Mouse (Mus musculus) hindbrain, embryonic 16.5 days (tissue): ENCODE measurements around the gene Olfr881. TPM values are rescaled to one million over a fixed set of nuclear protein-coding genes. Genes with fewer than 3 reads are reported as not detected.

Experiments used
- ATAC-seq: fragments of 200-750 bp; cut with Nextera tagmentation; 2 replicates; pipeline ENCODE4 v1.8.0; 2017; ENCODE audit warnings: moderate TSS enrichment, moderate library complexity
- H3K27ac ChIP-seq: fragments of 300-500 bp; sonication (generic); 2 replicates; pipeline ENCODE4 v1.5.1; 2014; ENCODE audit warnings: low read depth, mild to moderate bottlenecking, control low read depth, low read length, moderate library complexity
- H3K27me3 ChIP-seq: fragments of 300-500 bp; sonication (generic); replicated peaks from 2 replicates; pipeline ENCODE4 v1.6.1; 2014; ENCODE audit warnings: low read length; ENCODE audit not compliant: control insufficient read depth, insufficient read depth
- H3K36me3 ChIP-seq: fragments of 300-500 bp; sonication (generic); 2 replicates; pipeline ENCODE4 v1.6.1; 2014; ENCODE audit warnings: mild to moderate bottlenecking, low read length, moderate library complexity, mixed read lengths; ENCODE audit not compliant: control insufficient read depth, insufficient read depth
- H3K4me1 ChIP-seq: fragments of 300-500 bp; sonication (generic); 2 replicates; pipeline ENCODE4 v1.6.1; 2014; ENCODE audit warnings: low read depth, low read length; ENCODE audit not compliant: control insufficient read depth, insufficient read depth
- H3K4me2 ChIP-seq: fragments of 300-500 bp; sonication (generic); 2 replicates; pipeline ENCODE4 v1.6.1; 2014; ENCODE audit warnings: mild to moderate bottlenecking, low read length, control low read depth, moderate library complexity
- H3K4me3 ChIP-seq: fragments of 300-500 bp; sonication (generic); 2 replicates; pipeline ENCODE4 v1.5.1; 2014; ENCODE audit warnings: mild to moderate bottlenecking, low read length, control low read depth, moderate library complexity
- H3K9ac ChIP-seq: fragments of 300-500 bp; sonication (generic); 2 replicates; pipeline ENCODE4 v1.6.1; 2014; ENCODE audit warnings: low read depth, mild to moderate bottlenecking, control low read depth, low read length, moderate library complexity
- H3K9me3 ChIP-seq: fragments of 300-500 bp; sonication (generic); 2 replicates; pipeline ENCODE4 v1.6.1; 2014; ENCODE audit warnings: mild to moderate bottlenecking, low read length, moderate library complexity; ENCODE audit not compliant: control insufficient read depth
- WGBS: fragments of 180-500 bp; shearing (Covaris S2); extraction: QIAGEN DNeasy Blood & Tissue Kit; methylation state at CpG from one replicate; pipeline ENCODE4 v1.1.7; 2014; 5-methylcytosine and 5-hydroxymethylcytosine counted together
- polyA plus RNA-seq: library from polyadenylated mRNA; unstranded; fragments of >200 nt; fragmentation: Nextera tagmentation; extraction: Ambion mirVana; gene quantifications from 2 replicates; pipeline ENCODE4 v1.2.1, GENCODE M21; 2015

Gene Olfr881
- not detected in 2 replicates for polyA plus RNA-seq

- Histone ChIP-seq H3K9ac (no peak within 1 kb of the TSS), H3K9me3 (no peaks in the 10 kb centered on the region), H3K4me1 (no peaks in the 10 kb centered on the region), H3K4me2 (no peak within 1 kb of the TSS), H3K27me3 (no peaks in the 10 kb centered on the region), H3K27ac (no peak within 1 kb of the TSS), H3K36me3 (no peaks in the 10 kb centered on the region), H3K4me3 (no peak within 1 kb of the TSS)
- no peak for ATAC-seq
These were observed at the start of gene Olfr881 for GRCm38 (mm10) chr9:37991525-37991924. TSS of gene Olfr881 (plus strand) at chr9:37991825.

- Histone ChIP-seq H3K4me1 (no peaks in the 10 kb centered on the region), H3K27ac (no peak overlapping the region), H3K4me3 (no peak overlapping the region), H3K9ac (no peak overlapping the region), H3K27me3 (no peaks in the 10 kb centered on the region), H3K4me2 (no peak overlapping the region), H3K36me3 (no peaks in the 10 kb centered on the region), H3K9me3 (no peaks in the 10 kb centered on the region)
- 61% methylated on average over 2 of the region's 2 CpGs for WGBS
- ATAC-seq, result no peak
These were observed 7.1 kb downstream of the Olfr881 start for GRCm38 (mm10) chr9:37998581-37999204.

GRCm38 (mm10) chr9:38000021-38000420 is 8.4 kb downstream of the Olfr881 start:
- WGBS, result 62% methylated on average over 1 of the region's 1 CpGs
- H3K27ac ChIP-seq, result no peak overlapping the region
- no peak overlapping the region for H3K4me3 ChIP-seq
- H3K27me3 ChIP-seq, result no peaks in the 10 kb centered on the region
- no peaks in the 10 kb centered on the region for H3K9me3 ChIP-seq
- H3K4me1 ChIP-seq, result no peaks in the 10 kb centered on the region
- H3K9ac ChIP-seq, result no peak overlapping the region
- no peak overlapping the region for H3K4me2 ChIP-seq
- no peaks in the 10 kb centered on the region for H3K36me3 ChIP-seq
- ATAC-seq, result no peak

DNA sequence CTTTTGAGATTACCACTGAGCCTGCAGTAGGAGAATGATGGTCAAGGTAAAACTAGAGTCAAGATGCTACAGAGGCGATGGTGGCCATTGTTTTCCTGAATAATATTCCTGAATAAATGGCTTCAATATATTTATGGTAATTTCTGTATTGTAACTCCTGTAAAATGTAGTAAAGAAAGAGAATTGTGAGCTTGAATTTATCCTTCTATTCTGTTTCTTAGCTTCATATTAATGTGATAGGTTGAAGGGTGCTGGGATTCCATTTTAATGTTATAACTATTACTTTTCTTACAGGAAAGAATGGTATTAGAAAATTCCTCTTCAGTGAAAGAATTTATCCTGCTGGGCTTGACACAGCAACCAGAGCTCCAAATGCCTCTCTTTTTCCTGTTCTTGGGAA is 33.9 kb downstream of the Olfr881 start, which contains the start of gene Olfr883:
Gene Olfr883 (plus strand): TSS at position 301 of the 400 bp plus-strand sequence.
- no peaks in the 10 kb centered on the region for H3K4me1 ChIP-seq
- no peaks in the 10 kb centered on the region for H3K36me3 ChIP-seq
- no peak within 1 kb of the TSS for H3K4me3 ChIP-seq
- no peak within 1 kb of the TSS for H3K9ac ChIP-seq
- H3K9me3 ChIP-seq, result no peaks in the 10 kb centered on the region
- WGBS, result 92% methylated on average over 1 of the region's 1 CpGs
- H3K27ac ChIP-seq, result no peak within 1 kb of the TSS
- no peaks in the 10 kb centered on the region for H3K27me3 ChIP-seq
- ATAC-seq, result no peak
- no peak within 1 kb of the TSS for H3K4me2 ChIP-seq

Other genes with a start within 250 kb of the Olfr881 start
- gene Olfr874, start 246.7 kb upstream of the Olfr881 start, polyA plus RNA-seq, result not detected in 2 replicates
- 0.16 TPM in 1 of 2 replicates, not detected in the other for gene Olfr875, start 220.0 kb upstream of the Olfr881 start, polyA plus RNA-seq
- gene Olfr876, start 188.8 kb upstream of the Olfr881 start, polyA plus RNA-seq, result not detected in 2 replicates
- gene Olfr877, start 137.6 kb upstream of the Olfr881 start, polyA plus RNA-seq, result not detected in 2 replicates
- gene Olfr145, start 95.1 kb upstream of the Olfr881 start, polyA plus RNA-seq, result not detected in 2 replicates
- gene Olfr878, start 74.0 kb upstream of the Olfr881 start, polyA plus RNA-seq, result not detected in 2 replicates
- not detected in 2 replicates for gene Olfr883, start 34.0 kb downstream of the Olfr881 start, polyA plus RNA-seq
- not detected in 2 replicates for gene Olfr884, start 54.7 kb downstream of the Olfr881 start, polyA plus RNA-seq
- gene Olfr885, start 69.5 kb downstream of the Olfr881 start, polyA plus RNA-seq, result not detected in 2 replicates
- not detected in 2 replicates for gene Olfr887, start 92.2 kb downstream of the Olfr881 start, polyA plus RNA-seq
- not detected in 2 replicates for gene Olfr888, start 116.3 kb downstream of the Olfr881 start, polyA plus RNA-seq
- gene Olfr889, start 123.4 kb downstream of the Olfr881 start, polyA plus RNA-seq, result 0.04 and 0.05 TPM in 2 replicates
- gene Olfr890, start 150.7 kb downstream of the Olfr881 start, polyA plus RNA-seq, result not detected in 2 replicates
- gene Olfr891, start 189.0 kb downstream of the Olfr881 start, polyA plus RNA-seq, result not detected in 2 replicates
- not detected in 2 replicates for gene Olfr893, start 216.5 kb downstream of the Olfr881 start, polyA plus RNA-seq
- not detected in 2 replicates for gene Olfr894, start 226.2 kb downstream of the Olfr881 start, polyA plus RNA-seq